Mouse (Mus musculus) frontal cortex, postnatal 36 days (tissue): ENCODE results near the gene Rinl.

Source experiments
- DNase-seq, 2 experiments: peaks; one replicate each; pipeline ENCODE4 v3.0.0; 2022; ENCODE audit warnings: low spot score in 2 of 2

The Rinl gene

DNA sequence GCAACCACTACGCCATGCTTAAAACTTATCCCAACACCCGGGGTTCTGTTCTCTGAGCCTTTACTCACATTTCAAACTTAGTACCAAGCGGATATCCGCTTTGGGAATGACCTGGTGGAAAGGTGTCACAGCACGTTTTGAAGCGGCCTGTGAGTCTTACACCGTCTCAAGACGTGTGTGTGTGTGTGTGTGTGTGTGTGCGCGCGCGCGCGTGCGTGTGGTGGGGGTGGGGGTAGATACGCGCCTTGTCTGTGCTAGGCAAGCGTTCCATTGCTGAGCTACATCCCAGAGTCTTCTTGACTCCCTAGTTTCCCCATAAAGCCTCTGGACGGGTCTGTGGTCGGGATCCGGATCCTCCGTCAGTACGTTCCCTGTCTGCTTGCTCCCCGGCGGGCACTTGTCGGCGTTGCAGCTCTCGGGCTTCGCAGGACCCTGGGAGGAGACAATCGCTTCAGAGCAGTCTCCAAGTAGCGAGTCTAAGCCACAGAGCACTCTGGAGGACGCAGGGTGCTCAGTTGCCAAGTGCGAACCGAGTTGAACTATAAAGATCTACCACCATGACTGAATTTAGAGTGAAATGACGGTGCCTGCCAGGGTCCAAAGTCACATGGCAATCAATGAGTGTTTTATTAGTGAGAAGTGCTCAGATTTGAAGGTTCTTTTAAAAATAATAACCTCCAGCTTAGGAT lies 20.8 kb downstream of the Rinl start:
- peak in 1 of 2 experiments; percentile 61 for DNase-seq

DNA sequence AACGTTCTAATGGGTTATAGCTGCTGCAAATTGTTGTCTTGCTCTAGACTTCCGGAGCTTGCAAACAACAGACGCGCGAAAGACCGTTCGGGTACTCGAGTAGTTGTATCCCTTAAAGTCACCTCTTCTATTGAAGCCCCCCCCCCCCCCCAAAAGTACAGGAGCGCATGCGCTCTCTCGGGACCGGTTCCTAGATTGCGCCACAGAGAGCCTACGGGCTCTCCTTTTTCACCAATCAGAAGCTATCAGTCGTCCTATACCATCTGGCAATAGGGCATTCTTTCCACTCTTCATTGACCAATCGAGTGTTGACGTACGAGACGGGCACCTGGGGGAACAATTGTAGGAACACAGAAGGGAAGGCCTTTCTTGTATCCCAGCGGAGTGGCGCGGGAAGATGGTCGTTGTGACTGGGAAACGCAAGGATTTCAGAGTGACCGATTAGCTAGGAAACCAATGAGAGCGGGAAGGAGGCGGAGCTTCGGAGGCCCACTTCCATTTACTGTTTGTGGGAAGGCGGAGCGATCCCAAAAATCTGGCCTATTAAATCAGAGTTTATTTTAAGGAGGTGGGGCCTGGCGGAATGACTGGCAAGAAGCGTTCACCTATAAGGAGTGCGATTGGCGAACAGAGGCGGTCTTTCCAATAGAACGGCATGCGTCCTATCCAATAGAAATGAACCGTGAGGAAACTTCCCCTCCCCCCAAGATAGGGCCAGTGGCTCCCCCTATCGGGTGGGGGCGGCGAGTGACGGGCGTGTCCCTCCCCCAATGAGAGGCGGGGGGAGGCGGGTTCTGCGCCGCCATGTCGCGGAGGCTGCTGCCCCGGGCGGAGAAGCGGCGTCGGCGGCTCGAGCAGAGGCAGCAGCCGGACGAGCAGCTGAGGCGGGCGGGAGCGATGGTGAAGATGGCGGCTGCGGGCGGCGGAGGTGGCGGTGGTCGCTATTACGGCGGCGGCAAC lies 21.6 kb downstream of the Rinl start:
- peak; percentile 98 to 99 for DNase-seq

DNA sequence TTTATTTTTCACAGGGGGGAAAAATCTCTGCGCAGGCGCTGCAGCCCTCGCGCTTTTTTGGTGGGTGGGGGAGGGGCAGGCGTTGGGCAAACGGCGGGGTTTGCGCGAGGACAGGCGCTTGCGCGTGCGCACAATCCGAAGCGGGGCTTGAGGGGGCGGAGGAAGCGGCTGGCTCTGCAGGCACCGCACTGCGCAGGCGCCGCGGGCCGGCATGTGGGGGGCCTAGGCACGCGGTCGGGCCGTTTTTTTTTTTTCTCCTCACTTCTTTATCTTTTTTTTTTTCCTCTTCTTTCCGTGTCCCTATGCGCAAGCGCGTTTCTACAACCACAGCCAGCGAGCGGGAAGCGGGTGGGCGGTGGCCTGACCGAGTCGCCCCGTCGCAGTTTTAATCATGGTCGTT lies 22.5 kb downstream of the Rinl start:
- peak; percentile 88 to 91 for DNase-seq

DNA sequence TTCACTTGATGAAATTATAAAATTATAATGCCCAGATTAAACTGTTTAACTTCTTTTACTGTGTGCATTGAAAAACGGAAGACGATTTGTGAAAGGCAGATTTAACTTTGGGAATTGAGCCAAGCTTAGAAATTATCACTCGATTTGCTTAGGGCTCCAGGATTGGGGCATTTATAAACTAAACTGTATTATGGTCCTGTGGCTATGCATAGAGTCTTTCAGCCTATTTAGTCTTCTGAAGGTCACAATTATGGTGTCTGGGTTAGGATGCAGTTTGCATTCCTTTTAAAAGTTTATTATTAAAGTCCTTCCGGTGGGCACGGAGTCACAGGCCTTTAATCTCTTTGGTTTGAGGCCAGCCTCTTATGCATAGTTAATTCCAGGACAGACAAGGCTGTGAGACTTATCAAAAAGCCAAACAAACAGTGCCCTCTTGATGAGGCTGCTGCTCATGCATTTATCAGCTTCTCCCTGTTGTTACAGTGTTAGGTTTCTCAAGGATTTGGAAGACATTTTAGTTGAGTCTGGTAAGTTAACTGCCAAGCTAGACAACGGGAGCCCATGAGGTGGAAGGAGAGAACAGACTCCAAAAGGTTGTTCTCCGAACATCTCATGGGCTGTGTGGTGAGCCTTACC lies 23.0 kb downstream of the Rinl start:
- DNase-seq, result no peak

DNA sequence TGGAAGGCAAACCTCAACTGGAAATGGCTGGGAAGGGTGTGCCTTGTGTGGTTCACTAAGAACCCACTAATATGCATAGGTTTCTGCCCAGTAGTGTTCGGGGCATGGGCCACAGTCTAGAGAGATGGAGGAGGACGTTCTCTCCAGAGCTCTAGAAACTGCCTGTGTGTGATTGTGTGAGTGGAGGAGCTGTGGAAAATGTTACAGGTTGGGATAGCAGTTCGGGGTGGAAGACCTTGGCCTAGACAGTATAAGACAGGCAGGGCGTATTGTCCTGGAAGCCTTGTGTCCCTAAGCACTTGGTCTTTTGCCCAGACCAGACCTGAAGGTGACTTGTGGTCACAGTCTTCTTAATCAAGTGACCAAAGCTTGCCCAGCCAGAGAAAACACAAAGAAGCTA lies 23.7 kb downstream of the Rinl start:
- DNase-seq, result no peak

DNA sequence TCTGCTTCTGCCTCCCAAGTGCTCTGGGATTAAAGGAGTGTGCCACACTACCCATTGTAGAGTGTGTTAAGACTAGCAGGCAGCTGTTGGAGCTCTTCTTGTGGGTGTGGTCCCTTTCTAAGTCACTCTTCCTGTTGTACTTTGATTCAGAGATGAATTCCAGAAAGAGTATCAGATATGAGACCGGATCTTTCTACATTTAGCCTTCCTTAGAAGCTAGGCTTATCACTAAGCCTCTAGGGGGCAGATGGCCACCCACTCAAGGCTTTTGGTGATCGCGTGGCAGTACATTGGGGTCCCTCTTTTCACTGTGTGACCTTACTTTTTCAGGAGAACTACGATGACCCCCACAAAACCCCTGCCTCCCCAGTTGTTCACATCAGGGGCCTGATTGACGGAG lies 24.2 kb downstream of the Rinl start:
- no peak for DNase-seq

DNA sequence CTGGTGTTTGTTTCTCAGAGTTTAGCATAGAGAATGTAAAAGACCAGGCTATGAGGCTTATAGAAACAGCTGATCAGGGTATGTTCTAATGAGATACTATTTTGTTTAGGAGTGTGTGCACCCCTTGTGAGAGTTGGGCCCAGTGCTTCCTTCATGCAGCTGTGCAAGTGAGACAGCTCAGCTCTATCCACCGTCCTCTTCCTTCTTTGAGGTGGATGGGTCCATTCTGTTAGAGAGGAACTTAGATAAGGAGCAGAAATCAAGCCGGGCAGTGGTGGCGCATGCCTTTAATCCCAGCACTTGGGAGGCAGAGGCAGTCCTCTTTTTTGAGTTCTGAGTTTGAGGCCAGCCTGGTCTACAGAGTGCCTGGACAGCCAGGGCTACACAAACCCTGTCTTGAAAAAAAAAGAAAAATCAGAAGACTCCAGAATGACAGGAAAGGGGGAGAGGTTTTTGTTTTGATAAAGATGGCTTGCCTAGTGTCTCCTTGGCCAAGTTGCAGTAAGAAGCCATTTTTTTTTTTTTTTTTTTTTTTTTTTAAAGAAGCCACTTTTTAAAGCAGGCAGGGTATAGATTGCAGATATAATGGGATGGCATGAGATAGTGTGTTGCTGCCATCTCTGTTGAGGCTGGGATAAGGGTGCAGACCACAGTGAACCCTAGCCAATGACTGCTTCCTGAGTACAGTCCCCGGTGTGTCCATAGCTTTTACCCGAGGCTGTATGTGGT lies 25.7 kb downstream of the Rinl start:
- no peak for DNase-seq

DNA sequence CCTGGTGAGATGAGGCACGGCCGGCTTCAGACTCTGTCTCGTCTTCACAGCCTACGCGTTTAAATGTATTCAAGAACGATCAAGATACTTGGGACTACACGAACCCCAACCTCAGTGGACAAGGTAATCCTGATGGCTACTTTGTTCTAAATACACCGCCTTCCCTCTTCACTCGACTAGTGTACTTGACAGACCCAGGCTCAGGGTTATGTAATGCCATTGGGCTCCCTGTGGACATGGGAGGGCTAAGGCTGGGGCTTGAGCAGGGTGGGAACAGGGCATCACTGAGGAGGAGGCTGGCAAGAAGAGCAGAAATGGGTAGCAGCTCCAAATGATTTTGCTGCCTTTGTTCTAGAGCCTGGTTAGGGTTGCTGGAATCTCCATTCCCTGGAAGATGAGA lies 26.5 kb downstream of the Rinl start:
- no peak for DNase-seq

DNA sequence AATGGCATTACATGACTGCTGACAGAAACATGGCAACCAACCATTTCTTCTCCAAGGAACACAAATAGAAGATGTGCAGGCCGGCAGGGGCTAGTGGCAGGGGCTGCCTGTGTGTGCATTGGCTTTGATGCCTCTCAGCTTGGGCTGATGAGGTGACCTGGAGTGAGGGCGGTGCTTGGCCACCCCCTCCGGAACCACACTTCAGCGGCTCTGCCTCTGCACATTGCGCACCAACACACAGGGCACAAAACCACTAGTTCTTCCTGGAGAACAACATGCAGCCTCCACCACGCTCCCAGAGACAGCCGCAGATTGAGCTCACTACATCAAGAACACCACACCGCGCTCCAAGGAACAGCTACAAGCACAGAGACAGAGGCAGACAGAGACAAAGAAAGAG lies 27.4 kb downstream of the Rinl start:
- DNase-seq, result no peak

DNA sequence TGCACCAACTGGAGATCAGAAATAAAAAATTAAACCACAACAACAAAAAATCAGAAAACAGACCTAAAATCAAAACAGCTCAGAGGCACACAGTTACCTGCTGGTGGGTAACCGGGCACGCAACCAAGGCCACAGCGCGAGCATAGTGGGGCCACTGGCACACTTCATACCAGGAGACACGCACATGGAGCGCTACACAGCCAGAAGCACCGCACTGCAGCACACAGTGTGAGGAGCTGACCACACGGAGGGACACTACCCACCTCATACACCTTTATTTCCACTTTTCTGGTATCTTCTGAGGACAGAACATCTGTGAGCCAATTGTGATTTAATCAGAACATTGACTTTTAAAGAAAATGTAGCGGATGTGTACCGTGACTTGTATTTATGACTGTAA lies 28.2 kb downstream of the Rinl start:
- DNase-seq, result no peak

DNA sequence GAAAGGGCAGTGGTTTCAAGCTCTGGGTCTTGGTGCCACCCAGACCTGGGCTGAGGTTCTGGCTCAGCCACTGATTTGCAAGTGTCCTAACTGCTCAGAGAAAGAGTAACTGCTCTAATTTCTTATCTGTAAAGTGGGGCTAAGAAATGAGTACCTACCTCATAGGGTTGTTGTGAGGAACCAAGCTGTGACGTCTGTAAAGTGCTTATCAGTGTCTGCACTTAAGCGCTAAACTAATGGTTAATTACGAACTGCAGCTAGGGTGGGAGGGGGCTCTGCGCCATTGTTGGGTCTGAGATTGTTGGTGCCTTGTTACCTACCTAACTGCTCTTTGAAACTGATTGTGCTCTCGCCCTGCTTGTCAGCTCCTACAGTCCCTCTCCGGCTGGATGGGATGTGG lies 28.8 kb downstream of the Rinl start:
- no peak for DNase-seq

DNA sequence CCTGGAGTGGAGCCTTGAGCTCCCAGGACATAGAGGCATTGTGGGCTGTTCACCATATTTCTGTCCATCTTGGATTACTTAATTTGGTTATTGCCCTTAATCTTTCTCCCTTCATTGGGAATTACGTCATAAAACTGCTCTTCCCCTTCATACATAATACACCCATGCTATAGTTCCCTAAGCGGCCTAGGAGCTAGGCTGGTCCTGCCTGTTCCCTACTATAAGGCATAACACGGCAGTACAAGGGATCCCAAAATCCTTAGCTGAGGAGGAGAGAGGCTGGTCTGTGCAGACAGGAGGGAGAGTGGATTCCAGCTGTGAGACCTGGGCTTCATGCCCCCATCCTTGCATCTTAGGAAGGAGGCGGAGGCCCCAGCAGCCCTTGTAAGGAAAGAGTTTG lies 29.2 kb downstream of the Rinl start:
- no peak for DNase-seq

DNA sequence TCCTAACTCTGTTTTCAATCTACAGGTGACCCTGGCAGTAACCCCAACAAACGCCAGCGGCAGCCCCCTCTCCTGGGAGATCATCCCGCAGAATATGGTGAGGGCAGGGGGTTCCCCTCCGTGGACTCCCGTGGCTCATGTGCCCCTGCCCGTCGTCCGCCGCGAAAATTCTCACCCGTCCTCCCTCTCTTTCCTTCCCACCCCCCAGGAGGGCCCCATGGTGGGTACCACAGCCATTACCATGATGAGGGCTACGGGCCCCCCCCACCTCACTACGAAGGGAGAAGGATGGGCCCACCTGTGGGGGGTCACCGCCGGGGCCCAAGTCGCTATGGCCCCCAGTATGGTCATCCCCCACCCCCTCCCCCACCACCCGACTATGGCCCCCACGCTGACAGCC lies 29.7 kb downstream of the Rinl start:
- no peak for DNase-seq

DNA sequence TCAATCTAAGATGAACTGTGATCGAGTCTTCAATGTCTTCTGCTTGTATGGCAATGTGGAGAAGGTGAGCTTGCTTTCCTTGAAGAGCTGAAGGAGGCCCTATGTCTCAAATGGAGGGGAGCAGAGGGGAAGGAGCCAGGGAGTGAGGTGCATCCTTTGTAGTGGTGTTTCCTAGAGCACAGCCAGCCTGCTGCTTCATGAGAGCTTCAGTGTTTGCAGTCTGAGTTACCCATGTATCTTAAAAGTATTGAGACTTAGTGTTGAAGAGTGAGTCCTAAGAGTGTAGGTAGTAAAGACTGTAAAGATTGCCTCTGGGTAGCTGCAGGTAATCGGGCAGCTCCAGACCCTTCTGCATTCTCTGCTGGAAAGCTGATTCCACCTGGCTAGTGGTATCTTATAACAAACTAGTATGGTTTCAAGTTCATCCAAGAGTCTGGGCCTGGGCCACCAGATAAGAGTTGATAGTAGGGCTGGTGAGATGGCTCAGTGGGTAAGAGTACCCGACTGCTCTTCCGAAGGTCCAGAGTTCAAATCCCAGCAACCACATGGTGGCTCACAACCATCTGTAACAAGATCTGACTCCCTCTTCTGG lies 30.2 kb downstream of the Rinl start:
- no peak for DNase-seq

DNA sequence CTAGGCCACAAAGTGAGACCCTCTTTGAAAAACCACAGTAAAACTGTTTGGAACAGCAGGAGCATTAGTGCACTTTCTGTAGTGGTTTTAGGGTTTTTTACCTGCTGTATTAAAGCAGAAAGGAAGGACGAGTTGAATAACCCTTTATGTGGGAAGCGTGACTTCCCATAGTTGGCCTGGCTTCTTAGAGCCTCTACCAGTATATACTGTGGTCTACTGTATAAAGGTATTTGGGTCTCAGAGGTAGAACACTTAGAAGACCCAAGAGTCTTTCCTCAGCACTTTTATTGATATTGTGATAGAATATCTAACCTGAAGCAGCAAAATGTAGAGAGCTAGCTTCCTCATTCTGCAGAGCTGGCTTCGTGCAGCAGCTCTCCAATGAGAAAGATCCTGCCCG lies 30.8 kb downstream of the Rinl start:
- no peak for DNase-seq

DNA sequence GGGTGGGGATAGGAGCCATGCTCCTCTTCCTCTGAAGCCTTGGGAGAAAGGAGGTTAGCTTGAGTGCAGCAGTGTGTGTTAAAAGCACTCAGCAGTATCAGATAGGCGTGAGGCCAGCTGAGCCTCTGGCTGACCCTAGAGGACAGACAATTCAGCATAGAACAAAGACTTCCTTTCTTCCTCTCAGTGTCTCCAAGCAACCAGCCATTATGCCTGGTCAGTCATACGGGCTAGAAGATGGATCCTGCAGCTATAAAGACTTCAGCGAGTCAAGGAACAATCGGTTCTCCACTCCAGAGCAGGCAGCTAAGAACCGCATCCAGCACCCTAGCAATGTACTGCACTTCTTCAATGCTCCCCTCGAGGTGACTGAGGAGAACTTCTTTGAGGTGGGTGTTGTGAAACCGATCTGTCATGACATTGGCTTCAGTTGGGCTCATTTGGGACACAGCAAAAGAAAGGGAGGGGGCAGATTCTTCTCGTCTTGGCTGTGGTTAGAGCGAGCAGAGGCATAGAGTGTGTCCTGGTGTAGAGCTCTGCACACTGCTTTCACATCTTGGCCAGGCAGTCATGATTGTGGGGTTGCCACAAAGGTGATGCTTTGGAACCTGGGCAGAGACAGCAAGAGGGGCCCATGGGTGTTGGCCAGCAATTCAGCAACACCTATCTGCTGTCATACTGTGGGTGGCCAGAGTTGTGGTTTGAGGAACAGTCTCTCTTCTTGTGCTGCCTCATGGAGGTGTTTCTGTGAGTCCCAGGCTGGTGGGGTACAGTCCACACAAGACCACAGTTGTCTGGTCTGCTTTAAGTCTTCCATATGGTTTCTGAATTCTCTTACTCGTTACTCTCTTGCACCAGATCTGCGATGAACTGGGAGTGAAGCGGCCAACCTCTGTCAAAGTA lies 31.8 kb downstream of the Rinl start:
- no peak for DNase-seq

DNA sequence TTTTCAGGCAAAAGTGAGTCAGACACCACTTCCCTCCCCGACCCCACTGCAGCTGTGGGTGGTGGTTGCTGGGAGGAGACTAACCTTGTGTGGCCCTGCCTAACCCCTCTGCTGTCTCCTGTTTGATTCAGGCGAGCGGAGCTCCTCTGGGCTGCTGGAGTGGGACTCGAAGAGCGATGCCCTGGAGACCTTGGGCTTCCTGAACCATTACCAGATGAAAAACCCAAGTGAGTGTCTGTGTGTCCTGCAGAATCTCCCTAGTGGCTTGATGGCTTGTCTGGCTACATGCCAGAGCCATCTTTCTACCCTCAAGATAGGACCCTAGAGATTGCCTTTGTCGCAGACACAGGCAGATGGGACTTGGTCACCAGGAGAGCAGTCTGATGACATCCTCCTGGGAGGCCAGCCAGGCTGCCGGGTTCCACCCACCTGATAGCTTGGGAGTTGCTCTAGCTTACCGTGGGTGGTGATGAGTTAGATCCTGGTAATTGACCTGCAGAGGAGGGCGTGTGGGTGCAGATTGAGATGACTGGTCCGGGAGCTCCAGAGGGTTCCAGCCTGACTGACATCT lies 32.6 kb downstream of the Rinl start:
- peak; percentile 57 for DNase-seq

DNA sequence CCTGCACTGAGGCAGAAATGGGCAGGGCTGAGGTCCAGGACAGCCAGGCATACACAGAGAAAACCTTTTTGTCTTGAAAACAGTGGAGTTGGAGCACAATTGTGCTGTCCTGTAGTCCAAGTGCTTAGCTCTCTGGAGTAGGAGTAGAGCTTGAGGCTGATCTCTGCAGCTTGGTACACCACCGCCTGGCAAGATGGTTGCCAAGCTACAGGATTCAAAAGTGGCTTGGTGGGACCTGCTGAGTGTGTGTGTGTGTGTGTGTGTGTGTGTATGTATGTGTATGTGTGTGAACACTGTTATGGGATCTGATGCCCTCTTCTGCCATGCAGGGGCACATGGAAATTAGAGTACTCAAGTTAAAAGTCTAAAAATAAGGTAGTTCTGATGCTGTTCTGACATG lies 33.8 kb downstream of the Rinl start:
- DNase-seq, result no peak

DNA sequence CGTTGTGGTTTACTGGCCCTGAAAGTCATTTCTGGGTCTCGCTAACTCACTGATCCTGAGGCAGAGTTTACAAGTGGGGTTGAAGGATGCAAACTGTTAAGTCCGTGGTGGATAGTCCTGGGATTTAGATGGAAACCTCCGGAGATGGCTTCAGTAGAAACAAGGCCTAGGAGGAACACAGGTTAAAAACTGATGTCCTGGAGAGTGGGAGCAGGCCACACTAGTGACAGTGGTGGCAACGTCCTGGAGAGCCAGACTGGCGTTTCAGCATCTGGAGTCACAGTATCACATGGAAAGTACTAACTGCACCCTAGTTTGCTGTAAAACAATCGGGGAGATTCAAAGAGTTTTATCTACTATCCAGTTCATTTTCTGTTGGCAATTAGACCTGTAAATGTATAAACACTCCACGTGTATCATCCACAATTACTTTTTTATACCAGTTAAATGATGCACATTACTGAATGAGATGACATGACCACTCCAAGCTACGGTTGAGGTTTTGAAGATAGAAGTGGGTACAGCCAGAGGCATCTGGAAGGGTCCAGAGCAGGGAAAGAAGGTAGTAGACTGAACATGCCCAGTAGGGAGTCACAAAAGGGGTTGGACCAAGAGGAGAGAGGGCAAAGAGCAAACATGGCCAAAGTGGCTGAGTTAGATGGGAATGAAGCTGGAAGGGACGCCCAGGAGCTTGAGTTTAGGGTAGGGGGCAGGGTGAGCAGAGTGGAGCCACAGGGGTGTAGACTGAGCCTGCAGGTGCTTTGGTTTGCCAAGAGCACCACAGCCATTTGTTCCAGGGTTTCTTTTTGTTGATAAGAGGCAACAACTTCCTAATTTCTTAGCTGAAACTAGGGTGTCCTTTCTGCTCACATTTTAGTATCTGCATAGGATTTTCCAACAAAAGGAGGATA lies 34.5 kb downstream of the Rinl start:
- no peak for DNase-seq
